Mouse (Mus musculus) small intestine, adult 2 months (tissue): ENCODE results near the gene Lsamp. TPM values are rescaled to one million over a fixed set of nuclear protein-coding genes. Genes with fewer than 3 reads are reported as not detected.

Experiments
- H3K27ac ChIP-seq: fragments of 200-500 bp; 2 replicates; pipeline ENCODE4 v1.5.1; 2012; ENCODE audit warnings: low read depth, low read length, control low read depth, inconsistent platforms; ENCODE audit not compliant: insufficient read depth
- H3K27me3 ChIP-seq: fragments of 200-500 bp; 2 replicates; pipeline ENCODE4 v1.6.1; 2012; ENCODE audit warnings: mild to moderate bottlenecking, moderate library complexity, low read length, inconsistent platforms; ENCODE audit not compliant: control insufficient read depth, insufficient read depth
- H3K36me3 ChIP-seq: fragments of 200-500 bp; 2 replicates; pipeline ENCODE4 v1.6.1; 2012; ENCODE audit warnings: mild to moderate bottlenecking, low read length, control low read depth, inconsistent platforms; ENCODE audit not compliant: control insufficient read depth, insufficient read depth
- H3K4me1 ChIP-seq: fragments of 200-500 bp; 2 replicates; pipeline ENCODE4 v1.6.1; 2012; ENCODE audit warnings: low read length, inconsistent platforms, mixed read lengths; ENCODE audit not compliant: control insufficient read depth, insufficient read depth, insufficient read length
- H3K4me3 ChIP-seq: fragments of 200-500 bp; 2 replicates; pipeline ENCODE4 v1.5.1; 2012; ENCODE audit warnings: low read depth, mild to moderate bottlenecking, control low read depth, inconsistent platforms, low read length, moderate library complexity
- CTCF ChIP-seq: fragments of 200-500 bp; IDR thresholded peaks from 2 replicates; pipeline ENCODE4 v1.5.1; 2012; ENCODE audit warnings: low read depth, mild to moderate bottlenecking, control low read depth, inconsistent platforms, low read length, moderate library complexity, mixed read lengths; ENCODE audit not compliant: insufficient replicate concordance, insufficient read length; ENCODE audit errors: extremely low read depth
- POLR2A ChIP-seq: fragments of 200-500 bp; IDR thresholded peaks from 2 replicates; pipeline ENCODE4 v1.6.1; 2012; ENCODE audit warnings: low read depth, mild to moderate bottlenecking, control low read depth, inconsistent platforms, low read length, moderate library complexity
- WGBS: fragments of 180-500 bp; shearing (Covaris S2); methylation state at CpG from one replicate; pipeline ENCODE4 v1.1.7; 2018; 5-methylcytosine and 5-hydroxymethylcytosine counted together
- polyA plus RNA-seq: library from polyadenylated mRNA; depleted of rRNA; stranded (reverse); fragments of >200 nt; gene quantifications from 2 replicates; pipeline ENCODE4 v1.2.3, GENCODE M21; 2012

The Lsamp gene
- polyA plus RNA-seq, 1 experiment: 0.08 TPM

- Histone ChIP-seq H3K36me3 (no peaks in the 10 kb centered on the region), H3K27ac (no peak overlapping the region), H3K4me1 (no peaks in the 10 kb centered on the region), H3K4me3 (no peak overlapping the region), H3K27me3 (no peaks in the 10 kb centered on the region)
- WGBS: 90% methylated on average over 3 of the region's 3 CpGs
- TF ChIP-seq CTCF (no peak), POLR2A (no peak)
Measured at GRCm38 (mm10) chr16:40324811-40325210, 340.6 kb downstream of the Lsamp start.

GRCm38 (mm10) chr16:40328249-40328820 is 344.2 kb downstream of the Lsamp start:
- no peaks in the 10 kb centered on the region for H3K4me1 ChIP-seq
- H3K4me3 ChIP-seq: no peak overlapping the region
- H3K27me3 ChIP-seq: no peaks in the 10 kb centered on the region
- H3K36me3 ChIP-seq: no peaks in the 10 kb centered on the region
- TF ChIP-seq POLR2A (no peak), CTCF (no peak)
- WGBS: 70% methylated on average over 7 of the region's 7 CpGs
- no peak overlapping the region for H3K27ac ChIP-seq

GRCm38 (mm10) chr16:40369677-40370076 is 385.5 kb downstream of the Lsamp start:
- H3K4me1 ChIP-seq: no peaks in the 10 kb centered on the region
- TF ChIP-seq POLR2A (no peak), CTCF (no peak)
- H3K27ac ChIP-seq: no peak overlapping the region
- no peaks in the 10 kb centered on the region for H3K36me3 ChIP-seq
- WGBS: 67% methylated on average over 5 of the region's 5 CpGs
- no peak overlapping the region for H3K4me3 ChIP-seq
- no peaks in the 10 kb centered on the region for H3K27me3 ChIP-seq

GRCm38 (mm10) chr16:40371291-40371690 is 387.1 kb downstream of the Lsamp start:
- Histone ChIP-seq H3K27ac (no peak overlapping the region), H3K36me3 (no peaks in the 10 kb centered on the region), H3K4me3 (no peak overlapping the region), H3K27me3 (no peaks in the 10 kb centered on the region), H3K4me1 (no peaks in the 10 kb centered on the region)
- WGBS: 91% methylated on average over 1 of the region's 1 CpGs
- TF ChIP-seq CTCF (no peak), POLR2A (no peak)

DNA sequence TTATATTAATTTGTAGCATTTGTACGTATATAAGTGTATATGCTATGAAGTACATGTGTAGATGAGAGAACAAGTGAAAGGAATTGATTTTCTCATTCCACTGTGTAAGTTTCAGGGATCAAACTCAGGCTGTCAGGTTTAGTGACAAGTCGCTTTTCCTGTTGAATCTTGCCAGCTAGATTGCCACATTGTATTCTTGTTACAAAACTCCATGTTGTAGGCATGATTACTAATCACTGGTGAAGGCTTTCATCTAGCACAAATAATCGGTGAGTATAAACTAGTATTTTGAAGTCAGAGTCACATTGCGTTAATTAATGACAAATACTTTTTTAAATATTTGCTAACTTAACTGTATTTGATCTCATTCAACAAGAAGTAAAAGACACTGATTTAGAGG is 391.2 kb downstream of the Lsamp start:
- TF ChIP-seq POLR2A (no peak), CTCF (no peak)
- WGBS: 69% methylated on average over 4 of the region's 4 CpGs
- Histone ChIP-seq H3K4me1 (no peaks in the 10 kb centered on the region), H3K27me3 (no peaks in the 10 kb centered on the region), H3K4me3 (no peak overlapping the region), H3K36me3 (no peaks in the 10 kb centered on the region), H3K27ac (no peak overlapping the region)

DNA sequence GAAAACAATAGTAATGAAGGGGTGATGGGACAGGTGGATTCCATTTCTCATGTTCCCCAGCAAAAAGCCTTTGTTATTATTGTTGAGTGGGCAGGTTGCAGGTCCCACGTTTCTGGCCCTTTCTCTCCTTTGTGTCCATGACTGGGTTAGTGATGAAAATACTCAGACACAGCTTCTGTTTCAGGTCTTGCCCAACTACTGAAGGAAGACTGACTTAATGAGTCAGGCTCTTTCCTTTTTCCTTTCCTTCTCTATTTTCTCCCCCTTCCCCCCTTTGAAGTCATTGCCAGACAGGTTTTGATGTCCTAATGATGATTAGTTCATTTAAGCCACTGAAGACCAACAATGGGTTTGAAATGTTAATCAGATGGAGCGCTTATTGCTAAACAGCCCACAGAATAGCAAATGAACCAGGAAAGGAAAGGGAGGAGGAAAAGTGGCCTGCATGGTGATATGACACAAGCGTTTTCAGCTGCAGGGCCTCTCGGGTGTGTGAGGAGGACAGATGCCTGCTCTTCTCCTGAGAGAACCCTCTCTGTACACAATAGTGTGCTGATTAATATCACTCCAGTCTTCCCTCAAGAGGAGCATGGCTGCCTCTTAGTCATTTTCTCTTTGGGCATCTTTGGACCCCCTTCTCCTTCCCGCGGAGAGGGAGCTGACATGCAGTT is 393.1 kb downstream of the Lsamp start:
- WGBS: 73% methylated on average over 6 of the region's 6 CpGs
- Histone ChIP-seq H3K4me1 (no peaks in the 10 kb centered on the region), H3K36me3 (no peaks in the 10 kb centered on the region), H3K4me3 (no peak overlapping the region), H3K27ac (no peak overlapping the region), H3K27me3 (no peaks in the 10 kb centered on the region)
- TF ChIP-seq POLR2A: no peak
- no peak for TF ChIP-seq CTCF

DNA sequence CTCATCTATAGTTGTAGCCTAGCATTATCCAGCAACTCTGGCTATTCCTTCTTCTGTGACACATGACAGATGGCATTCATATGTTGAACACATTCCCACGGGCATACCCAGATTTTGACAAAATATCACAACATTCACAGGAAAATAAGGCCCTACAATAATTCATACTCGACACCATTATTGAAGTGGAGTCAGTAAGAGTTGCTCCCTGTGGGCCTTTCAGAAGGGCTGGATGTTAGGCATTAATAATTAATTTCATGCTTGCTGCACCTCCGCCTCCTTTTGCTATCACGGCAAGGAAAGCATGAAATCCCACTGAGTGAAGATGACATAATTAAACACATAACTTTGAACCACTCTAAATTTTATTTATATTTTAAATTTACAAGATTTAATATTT is 407.9 kb downstream of the Lsamp start:
- Histone ChIP-seq H3K4me1 (no peaks in the 10 kb centered on the region), H3K4me3 (no peak overlapping the region), H3K27me3 (no peaks in the 10 kb centered on the region), H3K27ac (no peak overlapping the region), H3K36me3 (no peaks in the 10 kb centered on the region)
- TF ChIP-seq POLR2A (no peak), CTCF (no peak)
- WGBS: 82% methylated on average over 4 of the region's 4 CpGs
